Mouse (Mus musculus) midbrain, embryonic 11.5 days (tissue): Measurements from ENCODE around the gene Nip7. TPM values are rescaled to one million over a fixed set of nuclear protein-coding genes. Genes with fewer than 3 reads are reported as not detected.
A peak's percentile ranks its signal among the peaks of the same experiment; 100 is the strongest.

Source experiments
- ATAC-seq: fragments of 200-750 bp; cut with Nextera tagmentation; 2 replicates; pipeline ENCODE4 v1.8.0; 2017; ENCODE audit warnings: moderate TSS enrichment, moderate library complexity; ENCODE audit not compliant: low FRiP score
- DNase-seq: peaks from one replicate; pipeline ENCODE4 v3.0.0; 2015; ENCODE audit warnings: low spot score; ENCODE audit errors: missing footprints
- H3K27ac ChIP-seq: fragments of 300-500 bp; sonication (generic); 2 replicates; pipeline ENCODE4 v1.5.1; 2014; ENCODE audit warnings: low read depth, low read length
- H3K27me3 ChIP-seq: fragments of 300-500 bp; sonication (generic); 2 replicates; pipeline ENCODE4 v1.6.1; 2014; ENCODE audit warnings: mild to moderate bottlenecking, low read length, moderate library complexity, mixed read lengths; ENCODE audit not compliant: control insufficient read depth, insufficient read depth
- H3K36me3 ChIP-seq: fragments of 300-500 bp; sonication (generic); 2 replicates; pipeline ENCODE4 v1.6.1; 2014; ENCODE audit warnings: mild to moderate bottlenecking, low read length, moderate library complexity, mixed read lengths; ENCODE audit not compliant: control insufficient read depth, insufficient read depth
- H3K4me1 ChIP-seq: fragments of 300-500 bp; sonication (generic); 2 replicates; pipeline ENCODE4 v1.6.1; 2014; ENCODE audit warnings: low read length; ENCODE audit not compliant: control insufficient read depth, insufficient read depth
- H3K4me2 ChIP-seq: fragments of 300-500 bp; sonication (generic); 2 replicates; pipeline ENCODE4 v1.6.1; 2014; ENCODE audit warnings: mild to moderate bottlenecking, moderate library complexity
- H3K4me3 ChIP-seq: fragments of 300-500 bp; sonication (generic); 2 replicates; pipeline ENCODE4 v1.5.1; 2014; ENCODE audit warnings: low read depth, low read length
- H3K9ac ChIP-seq: fragments of 300-500 bp; sonication (generic); 2 replicates; pipeline ENCODE4 v1.6.1; 2014; ENCODE audit warnings: low read length
- H3K9me3 ChIP-seq: fragments of 300-500 bp; sonication (generic); 2 replicates; pipeline ENCODE4 v1.6.1; 2016; ENCODE audit warnings: low read length; ENCODE audit not compliant: control insufficient read depth
- WGBS: fragments of 180-500 bp; shearing (Covaris S2); extraction: QIAGEN DNeasy Blood & Tissue Kit; methylation state at CpG from one replicate; pipeline ENCODE4 v1.1.7; 2014; 5-methylcytosine and 5-hydroxymethylcytosine counted together
- microRNA-seq: library from miRNA; unstranded; fragments of <30 nt; microRNA quantifications from one replicate; pipeline ENCODE4, GENCODE M21; 2017
- polyA plus RNA-seq: library from polyadenylated mRNA; unstranded; fragments of >200 nt; fragmentation: Nextera tagmentation; extraction: Ambion mirVana; gene quantifications from 2 replicates; pipeline ENCODE4 v1.2.1, GENCODE M21; 2014

The Nip7 gene
- polyA plus RNA-seq, 1 experiment from 2014 or later = 102 TPM

DNA sequence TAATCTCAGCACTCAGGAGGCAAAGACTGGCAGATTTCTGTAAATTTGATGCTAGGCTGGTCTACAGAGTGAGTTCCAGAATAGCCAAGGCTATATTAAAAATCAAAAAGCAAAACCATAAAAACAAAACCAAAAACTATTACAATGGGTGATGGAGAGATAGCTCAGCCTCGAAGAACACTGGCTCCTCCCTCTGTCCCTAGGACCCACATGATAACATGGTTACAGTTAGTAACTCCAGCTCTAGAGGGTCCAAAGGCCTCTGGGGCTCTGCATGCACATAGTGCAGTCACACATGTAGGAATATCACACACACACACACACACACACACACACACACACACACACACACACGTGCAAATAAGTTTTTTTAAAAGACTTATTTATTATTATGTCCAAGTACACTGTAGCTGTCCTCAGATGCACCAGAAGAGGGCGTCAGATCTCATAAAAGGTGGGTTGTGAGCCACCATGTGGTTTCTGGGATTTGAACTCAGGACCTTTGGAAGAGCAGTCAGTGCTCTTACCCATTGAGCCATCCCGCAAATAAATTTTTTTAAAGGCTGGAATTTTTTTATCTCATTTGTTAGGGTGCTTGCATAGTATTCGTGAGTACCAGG lies 53.2 kb downstream of the Nip7 start:
- DNase-seq (peak; percentile 60), ATAC-seq (no peak)
- H3K4me2 ChIP-seq = no peak overlapping the region
- H3K27ac ChIP-seq = no peak overlapping the region
- no peaks in the 10 kb centered on the region for H3K9me3 ChIP-seq
- no peak overlapping the region for H3K9ac ChIP-seq
- no peak overlapping the region for H3K4me3 ChIP-seq
- no peaks in the 10 kb centered on the region for H3K27me3 ChIP-seq
- 86% methylated on average over 5 of the region's 5 CpGs for WGBS
- H3K36me3 ChIP-seq = no peaks in the 10 kb centered on the region
- peaks cover 3% of the 10 kb centered on the region; the same call in 1 of the 2 replicates for H3K4me1 ChIP-seq

Small RNAs within 50 kb of the gene (microRNA-seq; reads per million reads assigned to microRNA genes)
- gene Mir7075 = 1.9 reads per million, percentile 3 among the genes with 10 or more reads in this experiment

Other genes starting within 250 kb of the Nip7 start
- 0.10 and 0.14 TPM in 2 replicates for gene Has3, start 186.6 kb upstream of the Nip7 start, polyA plus RNA-seq
- 72.7 and 73.6 TPM in 2 replicates for gene Utp4, start 163.2 kb upstream of the Nip7 start, polyA plus RNA-seq
- 5.9 and 6.2 TPM in 2 replicates for gene Sntb2, start 121.1 kb upstream of the Nip7 start, polyA plus RNA-seq
- 94.9 and 96.4 TPM in 2 replicates for gene Vps4a, start 25.7 kb upstream of the Nip7 start, polyA plus RNA-seq
- gene Pdf, start 8.3 kb upstream of the Nip7 start, polyA plus RNA-seq = 39.8 and 42.1 TPM in 2 replicates
- 38.1 and 38.8 TPM in 2 replicates for gene Cog8, start 188 bp upstream of the Nip7 start, polyA plus RNA-seq
- not detected in 2 replicates for gene Tmed6, start 8.8 kb downstream of the Nip7 start, polyA plus RNA-seq
- gene Terf2, start 39.7 kb downstream of the Nip7 start, polyA plus RNA-seq = 16.4 and 16.6 TPM in 2 replicates
- 177 and 192 TPM in 2 replicates for gene Cyb5b, start 93.8 kb downstream of the Nip7 start, polyA plus RNA-seq
- 6.5 and 7.6 TPM in 2 replicates for gene Nfat5, start 236.6 kb downstream of the Nip7 start, polyA plus RNA-seq